Mouse (Mus musculus) megakaryocyte-erythroid progenitor cell, adult 5-6 weeks (primary cell): ENCODE measurements at regions not wholly inside any gene's neighbourhood (a gene's known extent, or its start where the extent isn't known, plus 50 kb on each side); places are given as distances from the start of the nearest gene placed in this dataset.

Source experiments
- ATAC-seq: replicated peaks from 2 replicates; pipeline ENCODE4 v1.8.0; 2016; ENCODE audit warnings: mild to moderate bottlenecking, inconsistent platforms; ENCODE audit not compliant: severe bottlenecking, poor library complexity, low FRiP score, low TSS enrichment

- no peak for ATAC-seq
These were observed 207.1 kb upstream of the Hhip start for GRCm38 (mm10) chr8:80264915-80265314.

GRCm38 (mm10) chr8:80263468-80263945 is 205.7 kb upstream of the Hhip start:
- no peak for ATAC-seq

DNA sequence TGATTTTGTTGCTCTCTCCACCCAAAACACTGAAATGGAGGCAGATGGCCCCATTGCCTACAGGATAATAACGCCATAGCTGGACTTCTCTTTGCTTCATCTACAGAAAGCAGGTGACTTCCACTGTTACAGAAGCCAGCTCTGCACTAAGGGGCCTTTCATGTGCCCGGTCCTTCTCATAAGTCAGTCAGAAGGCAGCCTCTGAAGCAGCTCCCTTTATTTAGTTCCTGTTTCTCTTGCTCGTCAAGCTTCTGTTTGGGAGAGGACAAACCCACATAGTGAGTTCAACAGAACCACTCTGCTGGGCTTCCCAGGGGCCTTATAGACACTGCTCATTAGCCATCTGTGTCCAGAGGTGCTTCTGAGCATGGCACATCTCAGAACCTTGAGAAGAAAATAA is 205.1 kb upstream of the Hhip start:
- no peak for ATAC-seq

- ATAC-seq, result no peak
These were observed 195.7 kb upstream of the Hhip start for GRCm38 (mm10) chr8:80253541-80253940.

DNA sequence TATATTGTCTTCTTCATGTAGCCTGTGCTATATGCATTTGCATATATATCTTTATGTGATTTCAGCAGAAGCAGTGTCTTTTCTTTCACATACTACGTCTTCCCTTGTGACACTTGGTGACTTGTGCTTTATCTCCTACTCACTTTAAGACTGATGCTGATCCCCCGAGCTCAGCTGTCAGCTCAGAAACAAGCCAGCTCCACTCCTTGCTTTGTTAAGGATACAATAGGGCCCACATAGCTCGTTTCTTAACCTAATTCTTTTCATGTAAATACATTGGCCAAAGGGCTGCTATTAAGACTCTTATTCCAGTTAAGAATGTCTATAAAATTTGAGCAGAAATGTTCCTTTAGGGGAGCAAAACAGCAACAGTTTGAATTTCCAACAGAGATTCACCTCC is 193.8 kb upstream of the Hhip start:
- no peak for ATAC-seq

DNA sequence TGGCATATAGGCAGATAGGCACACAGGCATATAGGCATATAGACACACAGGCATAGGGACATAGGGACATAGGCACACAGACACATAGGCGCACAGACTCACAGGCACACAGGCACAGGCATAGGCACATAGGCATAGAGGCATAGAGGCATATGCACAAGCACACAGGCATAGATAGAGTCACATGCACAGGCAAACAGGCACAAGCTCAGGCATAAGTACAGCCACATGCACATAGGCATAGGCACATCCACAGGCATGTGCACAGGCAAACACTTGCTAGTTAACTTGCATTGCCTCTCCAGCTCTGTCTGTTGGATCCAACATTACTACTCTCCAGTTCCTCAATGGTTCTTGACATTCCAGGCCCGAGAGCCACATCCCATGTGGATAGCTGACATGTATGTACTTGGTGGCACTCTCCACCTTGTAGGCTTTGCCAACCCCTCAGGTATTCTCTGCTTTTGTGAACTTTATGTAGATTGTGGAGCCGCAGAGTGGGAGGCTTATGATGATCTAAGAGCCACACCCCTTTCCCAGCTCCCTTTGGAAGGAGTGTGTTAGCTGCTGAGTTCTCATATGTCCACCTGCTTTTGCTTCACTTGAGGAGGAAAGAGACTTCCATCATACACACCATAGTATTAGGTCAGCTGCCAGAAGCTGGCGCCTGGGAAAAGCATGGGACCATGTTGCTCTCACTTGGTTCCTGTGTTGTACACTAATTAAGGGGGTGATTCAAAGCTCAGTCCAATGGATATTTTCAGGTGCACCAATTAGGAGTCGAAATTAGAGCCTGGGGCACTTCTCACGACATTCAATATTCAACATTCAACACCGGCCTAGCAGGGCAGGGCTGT is 192.7 kb upstream of the Hhip start:
- no peak for ATAC-seq

- no peak for ATAC-seq
These were observed 192.0 kb upstream of the Hhip start for GRCm38 (mm10) chr8:80249762-80250161.

DNA sequence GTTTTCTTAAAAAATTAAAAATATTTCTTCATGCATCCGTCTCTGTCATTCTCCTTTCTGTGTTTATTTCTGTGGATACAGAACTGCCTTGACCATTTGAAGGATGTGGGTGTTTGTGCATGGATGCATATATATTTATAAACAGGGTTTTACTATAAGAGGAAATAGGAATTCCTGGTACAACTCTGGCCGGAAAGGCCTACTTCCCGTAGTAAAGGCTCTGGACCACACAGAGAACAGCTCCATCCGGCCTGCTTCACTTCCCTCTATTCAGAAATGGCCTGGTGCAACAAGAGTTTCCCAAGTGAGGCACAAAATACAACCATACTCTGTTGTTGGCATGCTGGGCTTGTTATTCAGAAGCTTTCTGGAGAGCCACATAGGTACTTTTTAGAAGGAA is 182.1 kb upstream of the Hhip start:
- ATAC-seq, result no peak

DNA sequence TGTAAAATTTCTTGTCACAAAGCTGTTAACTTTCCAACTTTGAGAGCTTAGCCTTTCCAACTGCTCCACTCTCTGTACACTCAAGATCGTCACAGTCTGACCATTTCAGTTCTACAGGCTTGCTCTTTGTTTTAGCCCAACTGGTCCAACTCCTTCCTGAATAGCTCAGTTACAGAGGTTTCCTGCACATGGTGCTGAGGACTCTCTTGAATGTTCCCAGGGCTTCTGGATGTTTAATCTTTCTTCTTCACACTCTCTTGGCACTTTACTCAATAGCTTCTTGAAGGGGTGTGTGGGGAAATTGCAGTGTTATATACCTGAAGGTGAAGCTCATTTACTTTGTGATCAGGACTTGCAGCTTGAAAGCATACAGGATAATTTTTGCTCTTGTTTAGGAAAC is 152.6 kb upstream of the Hhip start:
- ATAC-seq, result no peak

DNA sequence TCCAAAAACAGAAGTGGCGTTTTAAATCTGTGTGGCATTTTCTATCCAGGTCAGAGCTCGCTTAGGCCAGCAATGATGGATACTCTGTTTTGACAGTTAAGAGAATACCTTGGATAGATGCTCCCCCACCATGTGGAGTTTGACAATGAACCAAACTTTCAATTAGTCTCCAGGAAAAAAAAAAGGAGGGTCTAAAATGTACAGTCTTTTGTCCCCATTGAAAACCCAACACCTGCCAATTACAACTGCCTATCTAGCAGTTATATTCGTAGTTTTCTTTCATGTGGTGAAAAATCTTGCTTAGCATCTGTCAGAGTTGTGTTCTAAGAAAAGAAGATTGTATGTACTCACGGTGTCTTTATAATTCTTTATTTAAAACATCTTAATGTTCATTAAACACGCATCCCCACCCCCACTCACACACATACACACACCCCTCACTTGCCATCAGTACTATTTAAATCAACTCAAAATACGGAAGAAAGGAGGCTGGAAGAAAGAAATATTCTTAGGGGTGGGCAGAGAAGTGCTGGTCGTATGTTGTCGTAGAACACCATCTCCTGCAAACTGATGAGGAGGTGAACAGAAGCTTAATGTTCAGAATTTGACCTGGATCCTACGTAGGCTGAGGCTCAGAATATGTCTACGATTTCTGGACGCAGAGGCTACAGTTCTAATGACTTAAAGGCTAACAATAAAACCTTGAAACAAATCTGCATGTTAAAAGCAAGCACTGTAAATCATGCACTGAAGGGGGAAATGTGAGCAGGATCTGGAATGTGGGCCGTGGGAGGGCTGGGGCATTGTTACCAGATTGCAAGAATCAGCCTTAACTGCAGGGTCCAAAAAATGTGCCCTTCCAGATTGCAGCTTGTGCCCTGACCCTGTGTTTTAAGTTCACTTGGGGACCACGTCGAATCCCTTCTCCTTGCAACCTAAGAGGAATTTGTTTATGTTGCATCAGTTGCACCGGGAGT is 147.2 kb upstream of the Hhip start:
- ATAC-seq, result no peak

DNA sequence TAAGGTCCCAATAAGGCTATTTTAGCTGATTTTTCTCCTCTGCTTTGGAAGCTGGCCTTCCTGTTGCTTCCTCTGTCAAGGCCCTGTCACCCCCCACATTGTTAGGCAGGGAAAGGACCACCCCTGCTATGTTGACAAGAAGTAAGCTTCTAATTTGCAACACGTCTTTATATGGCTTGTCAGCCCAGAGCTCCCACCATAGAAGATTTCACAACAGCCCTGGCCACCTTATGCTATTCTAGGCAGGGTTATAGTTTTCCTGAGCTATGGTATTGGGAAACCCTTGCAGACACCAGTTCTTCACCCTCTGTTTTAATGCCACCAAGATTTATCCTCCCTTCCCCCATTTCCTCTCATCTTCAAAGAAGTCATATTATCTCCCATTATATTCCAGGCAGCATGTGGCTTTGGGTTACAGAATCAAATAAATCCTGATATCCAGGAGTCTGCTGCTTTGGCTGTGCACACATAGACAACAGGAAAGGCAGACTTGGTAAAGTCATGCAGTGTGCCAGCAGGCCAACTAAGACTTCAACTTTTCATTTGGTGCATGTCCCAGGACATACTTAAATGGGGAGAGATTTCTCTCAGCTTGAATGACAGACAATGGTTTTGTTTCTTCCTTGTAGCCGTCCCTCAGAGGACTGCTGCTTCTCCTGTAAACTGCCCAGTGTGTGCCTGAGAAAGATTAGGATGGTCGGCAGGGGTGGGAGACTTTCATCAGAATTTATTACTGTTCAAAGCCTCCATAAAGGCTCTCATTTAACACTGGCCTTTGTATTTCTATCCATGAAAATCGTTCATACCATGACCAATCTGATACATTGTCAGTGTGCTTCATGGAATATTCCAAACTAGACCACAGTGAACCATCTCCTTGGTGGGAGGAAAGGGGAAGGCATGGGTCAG is 146.2 kb upstream of the Hhip start:
- ATAC-seq, result no peak

DNA sequence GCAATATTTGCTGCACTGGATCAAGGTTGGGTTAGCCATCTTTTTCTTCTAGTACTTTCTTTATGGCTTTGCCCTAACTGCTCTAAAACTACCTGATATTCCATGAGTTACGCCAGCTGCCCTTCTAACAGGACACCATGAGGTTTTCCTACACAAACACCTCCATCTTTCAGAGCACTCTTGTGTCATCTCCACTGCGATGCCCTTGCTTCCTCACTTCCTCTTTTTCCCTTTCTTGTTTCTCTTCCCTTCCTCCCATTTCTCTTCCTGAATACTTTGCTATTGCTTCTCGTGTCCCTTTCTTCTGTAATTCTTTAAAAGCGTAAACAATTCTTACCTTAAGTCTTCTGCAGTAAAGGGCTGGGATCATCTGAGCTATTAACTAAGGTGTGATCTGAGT is 139.9 kb upstream of the Hhip start:
- no peak for ATAC-seq

- ATAC-seq, result no peak
These were observed 132.7 kb upstream of the Hhip start for GRCm38 (mm10) chr8:80190510-80190908.

DNA sequence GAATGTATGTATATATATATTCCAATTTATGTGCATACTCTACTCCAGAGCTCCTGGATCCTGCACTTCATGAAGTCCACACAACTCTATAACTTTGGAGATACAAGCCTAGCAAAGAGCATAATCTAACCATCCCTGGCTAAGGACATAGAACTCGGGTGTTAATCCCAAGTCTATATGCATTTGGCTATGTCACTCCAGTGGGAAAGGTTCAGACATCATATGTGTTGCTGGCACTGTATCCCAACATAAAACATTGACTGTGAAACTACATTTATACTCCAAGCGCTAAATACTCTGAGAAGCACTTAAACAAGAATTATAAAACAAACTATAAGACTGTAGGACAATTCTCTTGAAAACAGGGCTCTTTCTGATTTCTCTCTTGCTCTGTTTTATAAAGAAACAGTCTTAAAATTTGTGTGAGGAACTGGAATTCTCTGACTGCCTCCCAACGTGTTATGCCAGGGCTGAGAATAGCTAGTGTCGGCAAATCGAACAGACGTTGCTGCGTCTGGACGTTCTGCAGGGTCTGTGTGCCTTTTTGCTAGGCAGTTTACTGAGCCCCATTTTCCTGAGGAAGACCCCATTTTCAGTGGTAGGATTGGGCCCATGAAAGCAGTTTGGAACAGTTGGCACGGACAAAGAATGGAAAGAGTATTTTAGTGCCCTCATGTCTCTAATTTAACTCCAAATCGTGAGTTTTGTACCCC is 132.1 kb upstream of the Hhip start:
- no peak for ATAC-seq

GRCm38 (mm10) chr8:80185286-80185685 is 127.5 kb upstream of the Hhip start:
- ATAC-seq, result no peak

DNA sequence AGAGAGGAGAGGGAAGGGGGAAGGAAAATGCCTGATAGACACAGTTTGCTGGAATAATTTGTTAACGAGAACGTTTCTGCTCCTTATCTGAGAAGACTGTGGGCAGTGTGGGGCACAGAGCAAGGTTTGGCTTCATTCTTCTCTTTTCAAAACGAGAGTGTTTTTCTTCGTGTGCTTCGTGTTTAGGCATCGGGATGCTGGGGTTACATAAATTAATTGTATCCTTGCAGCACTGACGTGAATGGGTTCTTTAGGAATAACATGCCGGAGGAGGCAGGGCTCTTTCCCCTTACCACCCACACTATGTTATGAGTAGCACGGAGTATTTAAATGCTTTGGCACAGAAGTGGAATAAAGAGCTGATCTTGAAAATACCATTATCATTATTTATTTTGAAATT is 110.9 kb upstream of the Hhip start:
- no peak for ATAC-seq

- no peak for ATAC-seq
These were observed 91.8 kb upstream of the Hhip start for GRCm38 (mm10) chr8:80149458-80150083.

DNA sequence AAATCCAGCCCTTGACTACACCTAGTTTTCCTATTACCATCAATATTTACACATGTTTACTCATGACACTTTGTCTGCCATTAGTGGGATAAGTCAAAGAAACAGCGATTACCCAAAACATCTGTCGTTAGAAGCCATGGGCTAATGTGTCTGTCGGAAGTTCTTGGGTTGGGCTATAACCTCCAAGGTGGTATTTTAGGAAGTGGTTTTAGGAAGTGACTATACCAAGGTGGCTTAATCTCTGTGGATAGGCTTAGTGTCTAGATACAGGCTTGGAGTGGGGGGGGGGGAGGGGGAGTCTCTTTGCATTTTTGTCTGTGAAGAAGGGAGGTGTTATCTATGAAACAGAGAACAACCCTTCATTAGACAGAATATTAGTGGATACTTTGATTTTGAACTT is 90.1 kb upstream of the Hhip start:
- ATAC-seq, result no peak
